Mouse (Mus musculus): ENCODE measurements around the gene Lats2. TPM values are rescaled to one million over a fixed set of nuclear protein-coding genes. Genes with fewer than 3 reads are reported as not detected.
A peak's percentile ranks its signal among the peaks of the same experiment; 100 is the strongest.

Lats2 gene
- polyA plus RNA-seq (2012; ENCODE audit: insufficient read depth, insufficient read length, missing spikeins), result 19.5 and 20.1 TPM in 2 replicates

GRCm38 (mm10) chr14:57758237-57758636 is at the start of gene Lats2:
TSS of gene Lats2 (minus strand) at chr14:57758388.
- no peaks in the 10 kb centered on the region for H3K4me1 ChIP-seq (ENCODE audit: control insufficient read depth, insufficient read depth, insufficient read length, low read length)
- H3K27ac ChIP-seq (replicated peaks; ENCODE audit: low read depth, low read length), result no peak within 1 kb of the TSS
- no peak within 1 kb of the TSS for H3K4me3 ChIP-seq (ENCODE audit: insufficient read depth, low read depth, low read length)

GRCm38 (mm10) chr14:57803731-57804130 is 45.5 kb upstream of the Lats2 start:
- H3K4me3 ChIP-seq (ENCODE audit: insufficient read depth, low read depth, low read length), result no peak overlapping the region
- H3K4me1 ChIP-seq (ENCODE audit: control insufficient read depth, insufficient read depth, insufficient read length, low read length), result no peaks in the 10 kb centered on the region; the same call in 1 of the 2 replicates
- no peak overlapping the region for H3K27ac ChIP-seq (replicated peaks; ENCODE audit: low read depth, low read length)

- no peaks in the 10 kb centered on the region for H3K4me1 ChIP-seq (ENCODE audit: control insufficient read depth, insufficient read depth, insufficient read length, low read length)
- peak within 1 kb of the TSS; percentile 38 for H3K27ac ChIP-seq (replicated peaks; ENCODE audit: low read depth, low read length)
- peak within 1 kb of the TSS; percentile 89 for H3K4me3 ChIP-seq (ENCODE audit: insufficient read depth, low read depth, low read length)
Measured at GRCm38 (mm10) chr14:57797991-57798931, 40.1 kb upstream of the Lats2 start, which contains the start of gene Sap18. TSS of gene Sap18 (plus strand) at chr14:57798180.

GRCm38 (mm10) chr14:57797551-57797950 is 39.4 kb upstream of the Lats2 start:
- peak overlapping the region; percentile 48 for H3K4me3 ChIP-seq (ENCODE audit: insufficient read depth, low read depth, low read length)
- no peaks in the 10 kb centered on the region for H3K4me1 ChIP-seq (ENCODE audit: control insufficient read depth, insufficient read depth, insufficient read length, low read length)
- no peak overlapping the region for H3K27ac ChIP-seq (replicated peaks; ENCODE audit: low read depth, low read length)

- Histone ChIP-seq H3K4me1 (ENCODE audit: control insufficient read depth, insufficient read depth, insufficient read length, low read length) (no peaks in the 10 kb centered on the region), H3K4me3 (ENCODE audit: insufficient read depth, low read depth, low read length) (no peak overlapping the region), H3K27ac (replicated peaks; ENCODE audit: low read depth, low read length) (no peak overlapping the region)
Measured at GRCm38 (mm10) chr14:57791171-57791570, 33.0 kb upstream of the Lats2 start.

- Histone ChIP-seq H3K4me1 (ENCODE audit: control insufficient read depth, insufficient read depth, insufficient read length, low read length) (no peaks in the 10 kb centered on the region), H3K4me3 (ENCODE audit: insufficient read depth, low read depth, low read length) (no peak overlapping the region), H3K27ac (replicated peaks; ENCODE audit: low read depth, low read length) (no peak overlapping the region)
Measured at GRCm38 (mm10) chr14:57789759-57790158, 31.6 kb upstream of the Lats2 start.

- no peak overlapping the region for H3K27ac ChIP-seq (replicated peaks; ENCODE audit: low read depth, low read length)
- no peak overlapping the region for H3K4me3 ChIP-seq (ENCODE audit: insufficient read depth, low read depth, low read length)
- H3K4me1 ChIP-seq (ENCODE audit: control insufficient read depth, insufficient read depth, insufficient read length, low read length), result no peaks in the 10 kb centered on the region
Measured at GRCm38 (mm10) chr14:57789311-57789710, 31.1 kb upstream of the Lats2 start.

- Histone ChIP-seq H3K27ac (replicated peaks; ENCODE audit: low read depth, low read length) (no peak overlapping the region), H3K4me3 (ENCODE audit: insufficient read depth, low read depth, low read length) (no peak overlapping the region), H3K4me1 (ENCODE audit: control insufficient read depth, insufficient read depth, insufficient read length, low read length) (no peaks in the 10 kb centered on the region)
Measured at GRCm38 (mm10) chr14:57787406-57787805, 29.2 kb upstream of the Lats2 start.

GRCm38 (mm10) chr14:57772157-57772815 is 14.1 kb upstream of the Lats2 start:
- no peak overlapping the region for H3K27ac ChIP-seq (replicated peaks; ENCODE audit: low read depth, low read length)
- H3K4me3 ChIP-seq (ENCODE audit: insufficient read depth, low read depth, low read length), result no peak overlapping the region

GRCm38 (mm10) chr14:57769102-57769501 is 10.9 kb upstream of the Lats2 start:
- Histone ChIP-seq H3K27ac (replicated peaks; ENCODE audit: low read depth, low read length) (0 out of 2 replicates have a peak overlapping the region, but pooled peaks have one; percentile 16), H3K4me3 (ENCODE audit: insufficient read depth, low read depth, low read length) (no peak overlapping the region), H3K4me1 (ENCODE audit: control insufficient read depth, insufficient read depth, insufficient read length, low read length) (no peaks in the 10 kb centered on the region; the same call in 1 of the 2 replicates)

More at GRCm38 (mm10) chr14:57772157-57772815, 14.1 kb upstream of the Lats2 start:
- H3K4me1 ChIP-seq (ENCODE audit: control insufficient read depth, insufficient read depth, insufficient read length, low read length), result no peaks in the 10 kb centered on the region; the same call in 1 of the 2 replicates

- Histone ChIP-seq H3K4me1 (ENCODE audit: control insufficient read depth, insufficient read depth, insufficient read length, low read length) (no peaks in the 10 kb centered on the region), H3K27ac (replicated peaks; ENCODE audit: low read depth, low read length) (no peak overlapping the region), H3K4me3 (ENCODE audit: insufficient read depth, low read depth, low read length) (no peak overlapping the region)
Measured at GRCm38 (mm10) chr14:57760447-57761412, 2.5 kb upstream of the Lats2 start.

GRCm38 (mm10) chr14:57756094-57756493 is 2.1 kb downstream of the Lats2 start:
- no peak overlapping the region for H3K27ac ChIP-seq (replicated peaks; ENCODE audit: low read depth, low read length)
- H3K4me3 ChIP-seq (ENCODE audit: insufficient read depth, low read depth, low read length), result no peak overlapping the region
- no peaks in the 10 kb centered on the region for H3K4me1 ChIP-seq (ENCODE audit: control insufficient read depth, insufficient read depth, insufficient read length, low read length)

GRCm38 (mm10) chr14:57755661-57756060 is 2.5 kb downstream of the Lats2 start:
- H3K4me1 ChIP-seq (ENCODE audit: control insufficient read depth, insufficient read depth, insufficient read length, low read length), result no peaks in the 10 kb centered on the region
- no peak overlapping the region for H3K27ac ChIP-seq (replicated peaks; ENCODE audit: low read depth, low read length)
- H3K4me3 ChIP-seq (ENCODE audit: insufficient read depth, low read depth, low read length), result no peak overlapping the region

- Histone ChIP-seq H3K27ac (replicated peaks; ENCODE audit: low read depth, low read length) (no peak overlapping the region), H3K4me1 (ENCODE audit: control insufficient read depth, insufficient read depth, insufficient read length, low read length) (no peaks in the 10 kb centered on the region), H3K4me3 (ENCODE audit: insufficient read depth, low read depth, low read length) (no peak overlapping the region)
Measured at GRCm38 (mm10) chr14:57753351-57753992, 4.7 kb downstream of the Lats2 start.

All from brown adipose tissue, adult 24 weeks (tissue).